Mouse (Mus musculus) heart, adult 2 months (tissue): ENCODE results near the gene Casc1.

Experiments used
- CTCF ChIP-seq: fragments of 200-600 bp; IDR thresholded peaks from 2 replicates; pipeline ENCODE4 v1.8.1; 2022; ENCODE audit warnings: antibody characterized with exemption, mild to moderate bottlenecking, moderate library complexity
- POLR2A ChIP-seq: fragments of 200-500 bp; IDR thresholded peaks from 2 replicates; pipeline ENCODE4 v1.6.1; 2011; ENCODE audit warnings: mild to moderate bottlenecking, low read depth, low read length, control low read depth; ENCODE audit not compliant: insufficient read depth

DNA sequence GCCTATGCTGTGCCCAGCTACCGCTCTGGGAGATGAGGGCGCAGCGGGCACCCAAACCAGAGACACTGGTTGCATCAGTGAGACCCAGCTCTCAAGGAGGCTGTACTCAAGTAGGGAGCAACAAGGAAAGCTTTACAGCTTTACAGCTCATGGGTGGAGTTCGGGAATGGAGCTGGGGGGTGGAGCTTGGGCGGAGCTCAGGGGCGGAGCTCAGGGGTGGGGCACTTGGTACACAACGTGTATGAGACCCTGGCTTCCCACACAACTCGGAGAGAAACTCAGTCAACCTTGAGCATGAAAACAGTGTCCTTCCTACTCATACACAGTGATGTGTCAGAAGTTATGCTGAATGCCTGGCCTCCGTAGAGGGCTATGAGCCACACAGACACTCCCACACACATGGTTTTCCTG lies 35.2 kb downstream of the Casc1 start:
- TF ChIP-seq POLR2A (no peak), CTCF (no peak)
